Mouse (Mus musculus): ENCODE measurements around the gene Trmt112. TPM values are rescaled to one million over a fixed set of nuclear protein-coding genes. Genes with fewer than 3 reads are reported as not detected.

Trmt112 gene
- polyA plus RNA-seq, 1 experiment from 2014 or later, result 95.3 TPM

Small RNAs within 50 kb of the gene (microRNA-seq; reads per million reads assigned to microRNA genes)
- 3.4 reads per million, percentile 16 among the genes with 10 or more reads in this experiment for gene Mir6990

Other genes with a start within 250 kb of the Trmt112 start
- 10.1 and 14.6 TPM in 2 replicates for gene Rps6ka4, start 69.1 kb upstream of the Trmt112 start, polyA plus RNA-seq (2015; fragmentation: Nextera tagmentation; extraction: Ambion mirVana)
- 0.27 and 0.55 TPM in 2 replicates for gene Ccdc88b, start 51.5 kb upstream of the Trmt112 start, polyA plus RNA-seq (2015; fragmentation: Nextera tagmentation; extraction: Ambion mirVana)
- 353 and 382 TPM in 2 replicates for gene Prdx5, start 408 bp downstream of the Trmt112 start, polyA plus RNA-seq (2015; fragmentation: Nextera tagmentation; extraction: Ambion mirVana)
- gene Esrra, start 12.1 kb downstream of the Trmt112 start, polyA plus RNA-seq (2015; fragmentation: Nextera tagmentation; extraction: Ambion mirVana), result 13.2 and 13.4 TPM in 2 replicates
- gene Catsperz, start 15.7 kb downstream of the Trmt112 start, polyA plus RNA-seq (2015; fragmentation: Nextera tagmentation; extraction: Ambion mirVana), result 0.85 and 1.9 TPM in 2 replicates
- gene Kcnk4, start 24.8 kb downstream of the Trmt112 start, polyA plus RNA-seq (2015; fragmentation: Nextera tagmentation; extraction: Ambion mirVana), result 7.7 and 11.7 TPM in 2 replicates
- gene Bad, start 32.2 kb downstream of the Trmt112 start, polyA plus RNA-seq (2015; fragmentation: Nextera tagmentation; extraction: Ambion mirVana), result 84.7 and 92.5 TPM in 2 replicates
- 68.8 and 69.7 TPM in 2 replicates for gene Gpr137, start 32.8 kb downstream of the Trmt112 start, polyA plus RNA-seq (2015; fragmentation: Nextera tagmentation; extraction: Ambion mirVana)
- gene Ppp1r14b, start 65.3 kb downstream of the Trmt112 start, polyA plus RNA-seq (2015; fragmentation: Nextera tagmentation; extraction: Ambion mirVana), result 111 and 136 TPM in 2 replicates
- gene Plcb3, start 66.8 kb downstream of the Trmt112 start, polyA plus RNA-seq (2015; fragmentation: Nextera tagmentation; extraction: Ambion mirVana), result 9.7 and 10.7 TPM in 2 replicates
- 114 and 129 TPM in 2 replicates for gene Fkbp2, start 70.8 kb downstream of the Trmt112 start, polyA plus RNA-seq (2015; fragmentation: Nextera tagmentation; extraction: Ambion mirVana)
- gene Vegfb, start 78.0 kb downstream of the Trmt112 start, polyA plus RNA-seq (2015; fragmentation: Nextera tagmentation; extraction: Ambion mirVana), result 41.9 and 57.8 TPM in 2 replicates
- 21.6 and 22.9 TPM in 2 replicates for gene Dnajc4, start 82.9 kb downstream of the Trmt112 start, polyA plus RNA-seq (2015; fragmentation: Nextera tagmentation; extraction: Ambion mirVana)
- gene Nudt22, start 86.4 kb downstream of the Trmt112 start, polyA plus RNA-seq (2015; fragmentation: Nextera tagmentation; extraction: Ambion mirVana), result 19.4 and 19.6 TPM in 2 replicates
- gene Trpt1, start 86.4 kb downstream of the Trmt112 start, polyA plus RNA-seq (2015; fragmentation: Nextera tagmentation; extraction: Ambion mirVana), result 17.2 and 17.3 TPM in 2 replicates
- gene Fermt3, start 109.8 kb downstream of the Trmt112 start, polyA plus RNA-seq (2015; fragmentation: Nextera tagmentation; extraction: Ambion mirVana), result 3.0 and 3.5 TPM in 2 replicates
- gene Stip1, start 130.3 kb downstream of the Trmt112 start, polyA plus RNA-seq (2015; fragmentation: Nextera tagmentation; extraction: Ambion mirVana), result 204 and 211 TPM in 2 replicates
- gene Macrod1, start 147.1 kb downstream of the Trmt112 start, polyA plus RNA-seq (2015; fragmentation: Nextera tagmentation; extraction: Ambion mirVana), result 4.4 and 5.9 TPM in 2 replicates
- gene Flrt1, start 196.0 kb downstream of the Trmt112 start, polyA plus RNA-seq (2015; fragmentation: Nextera tagmentation; extraction: Ambion mirVana), result 11.6 and 12.0 TPM in 2 replicates